Mouse (Mus musculus) thymus, postnatal 4 days (tissue): ENCODE results near the gene Cmya5.
A peak's percentile ranks its signal among the peaks of the same experiment; 100 is the strongest.
"Not testable (repeated sequence)": the region's sequence is repeated elsewhere in the genome, so short reads cannot be mapped to it uniquely, and the experiment has no call there.

Experiments used
- DNase-seq: peaks from one replicate; pipeline ENCODE4 v3.0.0; 2021

Gene Cmya5

GRCm38 (mm10) chr13:93144336-93145167 lies at the start of gene Cmya5:
Gene Cmya5 (minus strand): TSS chr13:93144724.
- peak; percentile 65 for DNase-seq

DNA sequence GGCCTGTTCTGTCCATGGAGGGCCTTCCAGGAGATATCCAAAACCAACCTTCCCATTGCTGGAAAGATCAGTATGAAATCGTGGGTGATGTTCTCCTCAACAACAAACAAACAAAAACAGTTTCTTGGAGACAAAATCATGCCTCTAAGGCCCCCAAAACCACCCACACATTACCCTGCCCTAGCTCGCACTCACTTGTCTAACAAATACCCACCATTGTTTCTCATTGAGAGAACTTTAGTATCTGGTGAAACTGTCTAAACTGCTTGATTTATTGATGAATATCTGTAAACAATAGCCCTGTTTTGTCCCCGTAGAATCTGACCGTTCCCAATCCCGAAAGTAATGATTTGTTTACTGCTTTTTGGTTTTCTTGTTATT lies 48.1 kb upstream of the Cmya5 start:
- DNase-seq: no peak

- peak; percentile 92 for DNase-seq
These were observed 47.5 kb upstream of the Cmya5 start, which contains the start of gene Tent2 for GRCm38 (mm10) chr13:93191831-93192645. Gene Tent2 (minus strand): TSS chr13:93192385.

DNA sequence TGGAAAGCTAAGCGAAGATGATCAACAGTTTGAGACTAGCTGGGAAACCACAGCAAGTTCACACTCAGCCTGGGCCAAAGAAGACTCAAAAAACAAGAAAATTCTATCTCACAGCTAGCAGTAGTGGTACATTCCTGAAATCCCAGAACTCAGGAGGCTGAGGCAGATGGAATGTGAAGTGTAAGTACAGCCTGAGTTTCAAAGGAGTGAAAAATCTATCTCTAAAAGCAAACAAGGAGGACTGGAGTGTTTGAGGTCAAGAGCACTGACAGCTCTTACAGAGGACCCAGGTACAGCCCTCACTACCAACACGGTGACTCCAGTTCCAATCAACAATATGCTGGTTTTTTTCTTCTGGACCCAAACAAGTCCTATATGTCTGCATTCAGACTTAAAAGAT lies 44.9 kb upstream of the Cmya5 start:
- no peak for DNase-seq

GRCm38 (mm10) chr13:93188738-93189137 lies 44.2 kb upstream of the Cmya5 start:
- DNase-seq: no peak

- not testable (repeated sequence) for DNase-seq
These were observed 43.3 kb upstream of the Cmya5 start for GRCm38 (mm10) chr13:93187792-93188191.

DNA sequence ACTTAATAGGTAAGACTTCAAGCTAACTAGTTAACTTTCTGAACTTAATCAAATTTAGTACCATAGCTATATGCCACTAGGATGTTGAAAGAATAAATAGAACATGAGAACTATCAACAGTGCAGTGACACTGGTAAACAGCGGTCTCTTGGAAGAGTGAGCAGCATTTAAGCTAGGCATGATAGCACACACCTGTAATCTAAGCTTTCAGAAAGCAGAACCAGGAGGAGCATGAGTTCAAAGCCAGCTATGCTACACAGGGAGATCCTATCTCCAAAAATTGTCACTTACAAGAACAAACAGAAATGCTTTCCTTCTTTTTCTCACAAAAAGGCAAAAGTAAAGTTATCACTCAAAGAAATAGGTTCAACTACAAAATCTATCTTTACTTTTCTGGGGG lies 35.8 kb upstream of the Cmya5 start:
- DNase-seq: no peak

GRCm38 (mm10) chr13:93179522-93179921 lies 35.0 kb upstream of the Cmya5 start:
- DNase-seq: no peak

DNA sequence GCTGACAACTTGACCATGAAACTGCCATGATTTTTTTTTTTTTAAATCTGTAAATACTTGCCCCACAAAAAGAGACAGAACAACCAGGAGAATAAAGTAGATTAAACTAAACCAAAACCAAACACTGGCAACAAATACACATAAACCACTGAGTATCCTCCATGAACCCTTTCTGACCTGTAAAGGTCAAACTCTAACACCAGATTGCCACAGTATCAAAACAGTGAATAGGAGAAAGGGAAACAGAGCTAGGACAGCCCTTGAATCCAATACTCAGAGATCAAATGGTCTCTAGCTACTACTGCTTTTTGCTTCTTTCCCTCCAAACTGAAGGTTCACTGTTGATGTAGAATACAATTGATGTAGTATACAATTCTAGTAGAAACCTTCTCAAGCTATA lies 33.0 kb upstream of the Cmya5 start:
- DNase-seq: no peak

DNA sequence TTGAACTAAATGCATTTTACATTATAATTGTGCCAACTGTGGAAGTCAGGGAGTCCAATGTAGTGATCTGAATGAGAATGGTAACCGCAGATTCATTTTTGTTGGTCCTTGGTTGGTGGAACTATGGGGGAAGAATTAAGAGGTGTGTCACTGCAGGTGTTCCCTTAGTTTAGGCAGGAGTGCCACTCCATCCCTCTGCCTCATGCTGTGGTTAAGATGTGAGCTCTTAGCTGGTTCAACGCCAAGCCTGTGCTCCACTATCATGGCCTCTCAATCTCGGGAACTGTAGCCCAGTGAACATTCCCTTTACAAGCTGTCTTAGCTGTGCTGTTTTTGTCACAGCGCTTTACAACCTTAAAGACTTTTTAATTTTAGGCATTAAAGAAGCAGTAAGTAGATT lies 18.8 kb upstream of the Cmya5 start:
- no peak for DNase-seq

DNA sequence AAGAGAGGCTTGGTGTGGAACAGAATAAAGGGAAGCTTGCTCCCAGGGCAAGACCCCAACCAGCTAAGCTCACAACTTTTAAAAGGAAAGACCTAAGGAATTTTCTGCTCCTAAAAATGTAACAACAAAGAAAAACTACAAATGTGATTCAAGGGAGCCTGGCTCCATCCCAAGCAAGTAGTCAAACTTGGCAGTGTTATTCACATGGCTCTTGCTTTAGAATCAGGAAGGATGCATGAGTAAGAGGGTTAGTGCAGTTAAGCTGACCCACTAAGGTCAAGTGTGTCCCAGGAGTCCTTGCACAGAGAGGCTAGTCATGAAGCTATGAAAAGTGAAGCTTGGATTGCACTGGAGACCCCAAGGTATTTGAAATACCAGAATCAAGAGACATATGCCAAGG lies 17.9 kb upstream of the Cmya5 start:
- DNase-seq: no peak

DNA sequence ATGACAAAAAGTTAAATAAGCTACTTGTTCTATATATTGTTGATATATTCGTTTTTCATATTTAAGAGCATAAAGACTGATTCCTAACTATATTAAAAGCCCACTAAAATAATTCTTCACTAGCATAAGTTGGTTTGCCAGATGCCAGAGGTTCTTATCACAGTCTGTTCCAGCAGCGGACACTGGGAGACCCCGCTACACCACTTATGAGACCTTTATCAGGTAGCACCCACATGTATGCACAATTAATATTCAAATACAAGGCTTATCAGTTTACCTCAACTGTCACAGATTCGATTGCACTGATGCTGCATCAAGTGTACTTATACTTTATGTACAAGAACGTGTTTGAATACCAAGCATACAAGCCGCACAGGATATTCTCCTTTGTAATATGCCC lies 13.7 kb upstream of the Cmya5 start:
- DNase-seq: no peak

DNA sequence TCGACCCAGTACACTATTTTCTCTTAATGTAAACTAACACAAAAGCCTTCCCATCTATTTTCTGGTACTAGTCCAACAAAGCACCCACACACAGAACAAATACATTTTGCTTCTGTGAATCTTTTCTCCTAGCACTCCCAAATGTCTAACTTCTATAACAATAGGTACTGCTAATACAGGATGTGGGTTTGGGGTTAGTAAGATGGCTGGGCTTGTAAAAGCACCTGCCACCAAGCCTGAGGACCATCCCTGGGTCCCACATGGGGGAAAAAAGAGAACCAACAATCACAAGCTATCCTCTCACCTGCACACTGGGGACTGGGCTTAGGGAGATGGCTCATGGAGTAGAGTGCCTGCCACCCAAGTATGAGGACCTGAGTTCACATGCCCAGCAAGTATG lies 8.8 kb upstream of the Cmya5 start:
- no peak for DNase-seq

GRCm38 (mm10) chr13:93143819-93144283 lies 673 bp downstream of the Cmya5 start:
- DNase-seq: no peak

- no peak for DNase-seq
These were observed 3.3 kb downstream of the Cmya5 start for GRCm38 (mm10) chr13:93141184-93141583.

GRCm38 (mm10) chr13:93138059-93138458 lies 6.5 kb downstream of the Cmya5 start:
- no peak for DNase-seq

DNA sequence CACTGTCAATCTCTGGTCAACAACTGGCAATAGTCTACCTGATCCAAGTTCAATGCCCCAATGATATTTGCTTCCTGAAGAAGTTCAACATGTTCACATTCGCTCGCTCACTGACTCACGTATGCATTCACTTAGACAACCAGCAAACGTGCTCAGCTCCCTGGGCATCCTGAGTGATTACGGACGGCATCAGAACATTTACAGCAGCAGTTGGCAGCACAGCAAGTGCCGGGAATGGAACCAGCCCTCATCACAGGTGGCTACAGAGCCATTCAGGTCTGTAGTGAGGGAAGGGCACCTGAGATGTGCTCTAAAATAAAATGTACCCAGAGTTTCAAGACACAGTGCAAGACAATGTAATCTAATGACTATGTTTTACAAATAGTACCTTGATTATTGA lies 7.4 kb downstream of the Cmya5 start:
- DNase-seq: no peak

DNA sequence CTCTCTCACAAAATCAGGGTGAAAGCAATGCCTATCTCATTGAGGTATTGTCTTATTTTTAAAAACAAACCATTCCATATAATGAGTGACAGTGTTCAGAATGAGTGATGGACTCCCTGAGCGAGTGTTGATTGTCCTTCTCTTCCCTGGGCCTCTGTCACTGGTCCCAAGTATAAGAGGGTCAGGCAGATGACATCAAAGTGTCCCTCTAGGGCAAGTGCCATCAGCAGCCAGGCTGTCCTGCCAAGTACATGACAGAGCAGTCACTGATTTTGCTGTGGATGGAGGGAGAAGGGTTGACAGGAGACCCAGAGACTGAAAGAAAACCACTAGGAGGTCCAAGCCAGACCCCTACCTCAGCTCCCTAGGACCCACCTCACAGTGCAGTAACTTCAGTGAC lies 8.3 kb downstream of the Cmya5 start:
- DNase-seq: no peak

DNA sequence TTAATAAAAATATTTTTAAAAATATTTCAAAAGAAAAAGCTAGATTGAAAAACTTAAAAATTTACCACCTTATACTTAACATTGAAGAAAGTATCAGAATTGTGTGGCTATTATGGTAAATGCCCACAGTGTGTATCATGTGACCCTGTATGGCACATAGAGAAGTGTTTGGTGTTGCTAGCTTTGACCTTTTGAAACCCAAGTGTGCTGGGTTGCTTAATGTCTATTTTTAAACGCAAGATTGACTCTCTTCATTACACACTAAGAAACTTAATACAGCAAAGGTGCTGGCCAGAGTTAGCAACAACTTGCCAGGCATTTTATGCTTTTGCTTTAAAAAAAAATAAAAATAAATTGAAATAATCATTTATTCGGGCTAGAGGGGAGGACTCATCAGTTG lies 9.0 kb downstream of the Cmya5 start:
- DNase-seq: no peak

GRCm38 (mm10) chr13:93130674-93131073 lies 13.8 kb downstream of the Cmya5 start:
- DNase-seq: no peak

- no peak for DNase-seq
These were observed 15.6 kb downstream of the Cmya5 start for GRCm38 (mm10) chr13:93128961-93129360.

DNA sequence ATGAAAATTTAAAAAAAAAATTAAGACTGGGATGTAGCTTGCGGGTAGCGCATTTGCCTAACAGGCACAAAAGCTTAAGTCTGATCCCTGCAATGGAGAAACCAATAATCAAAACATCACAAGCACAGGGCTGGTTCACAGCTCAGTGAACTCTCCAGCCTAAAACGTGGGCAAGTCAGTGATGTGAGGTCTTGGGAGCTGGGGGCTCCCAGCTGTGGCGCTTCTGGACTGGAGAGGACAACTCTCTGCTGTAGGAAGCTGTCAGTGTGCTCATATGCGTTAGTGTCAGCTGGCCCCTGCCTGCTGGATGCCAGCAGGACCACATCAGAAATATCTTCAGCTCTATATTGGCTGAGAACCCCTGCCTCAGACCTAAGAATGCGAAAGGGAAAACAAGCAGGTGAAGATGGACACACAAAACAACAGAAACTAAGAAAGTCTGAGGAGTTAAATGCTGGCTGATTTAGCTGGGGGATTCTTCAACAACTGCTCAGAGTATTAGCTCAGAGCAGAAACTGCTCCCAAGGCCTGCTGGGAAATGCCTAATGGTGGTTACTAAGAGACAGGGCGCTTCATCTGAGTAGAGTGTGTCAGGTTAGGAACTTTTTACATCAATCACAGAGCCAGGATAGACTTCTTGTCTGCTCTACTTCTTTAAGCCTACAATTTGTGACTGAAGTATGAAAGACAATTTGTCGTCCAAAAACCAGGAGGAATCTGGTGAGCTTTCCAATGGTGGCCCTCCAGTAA lies 16.2 kb downstream of the Cmya5 start:
- no peak for DNase-seq

- DNase-seq: no peak
These were observed 22.2 kb downstream of the Cmya5 start for GRCm38 (mm10) chr13:93122321-93122720.
